Mouse (Mus musculus) T-cell, adult 2 months (primary cell): ENCODE data around the gene Gm10203.
"Not testable (repeated sequence)": the region's sequence is repeated elsewhere in the genome, so short reads cannot be mapped to it uniquely, and the experiment has no call there.

ENCODE experiments used
- DNase-seq: peaks from one replicate; pipeline ENCODE4 v3.0.0; 2022; ENCODE audit warnings: low spot score

Gene Gm10203

GRCm38 (mm10) chr6:149129870-149130269 lies at the start of gene Gm10203:
Gene Gm10203, plus strand, starts transcription at chr6:149130170.
- DNase-seq = not testable (repeated sequence)

GRCm38 (mm10) chr6:149092406-149092805 lies 37.6 kb upstream of the Gm10203 start:
- no peak for DNase-seq

- DNase-seq = no peak
Measured at GRCm38 (mm10) chr6:149093465-149093864, 36.5 kb upstream of the Gm10203 start.

DNA sequence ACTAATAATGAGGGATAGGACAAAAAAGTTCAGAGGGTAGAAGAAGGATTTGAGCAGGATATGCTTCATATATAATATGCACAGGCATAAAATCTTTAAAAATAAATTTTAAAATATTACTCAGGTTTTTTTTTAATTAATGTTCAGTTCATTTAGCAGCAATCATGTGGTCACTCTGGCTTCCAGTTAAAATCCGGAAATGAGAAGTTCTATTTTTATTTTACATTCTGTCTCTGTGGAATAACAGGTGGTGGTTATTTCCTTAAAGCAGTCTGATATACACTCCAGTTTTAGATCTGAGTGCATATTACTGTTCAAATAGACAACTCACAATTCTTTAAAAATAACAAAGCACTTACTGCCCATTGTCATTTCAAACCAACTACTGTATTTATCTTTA lies 35.4 kb upstream of the Gm10203 start:
- no peak for DNase-seq

- DNase-seq = no peak
Measured at GRCm38 (mm10) chr6:149095389-149095788, 34.6 kb upstream of the Gm10203 start.

GRCm38 (mm10) chr6:149096233-149096632 lies 33.7 kb upstream of the Gm10203 start:
- DNase-seq = no peak

- no peak for DNase-seq
Measured at GRCm38 (mm10) chr6:149097276-149097675, 32.7 kb upstream of the Gm10203 start.

DNA sequence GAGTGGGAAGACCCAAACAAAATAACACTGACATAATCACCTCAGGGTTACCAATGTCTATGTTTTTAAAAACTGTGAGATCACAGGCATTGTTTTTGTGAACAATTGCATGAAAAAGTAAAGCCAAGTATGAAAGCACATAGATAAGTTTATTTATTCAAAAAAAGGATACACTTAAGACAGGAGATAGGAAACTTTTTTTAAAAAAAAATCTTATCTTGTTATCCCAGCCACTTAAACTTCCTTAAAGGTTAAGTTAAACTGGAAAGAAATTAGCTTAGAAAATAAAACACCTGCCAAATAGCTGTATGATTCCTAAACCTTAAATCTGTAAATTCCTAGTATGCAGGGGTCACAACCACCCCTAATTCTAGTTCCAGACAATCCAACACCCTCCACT lies 31.0 kb upstream of the Gm10203 start:
- DNase-seq = no peak

- no peak for DNase-seq
Measured at GRCm38 (mm10) chr6:149100174-149101075, 29.5 kb upstream of the Gm10203 start.

- DNase-seq = no peak
Measured at GRCm38 (mm10) chr6:149101076-149101942, 28.7 kb upstream of the Gm10203 start, which contains the start of gene Dennd5b. Gene Dennd5b, minus strand, starts transcription at chr6:149101680.

DNA sequence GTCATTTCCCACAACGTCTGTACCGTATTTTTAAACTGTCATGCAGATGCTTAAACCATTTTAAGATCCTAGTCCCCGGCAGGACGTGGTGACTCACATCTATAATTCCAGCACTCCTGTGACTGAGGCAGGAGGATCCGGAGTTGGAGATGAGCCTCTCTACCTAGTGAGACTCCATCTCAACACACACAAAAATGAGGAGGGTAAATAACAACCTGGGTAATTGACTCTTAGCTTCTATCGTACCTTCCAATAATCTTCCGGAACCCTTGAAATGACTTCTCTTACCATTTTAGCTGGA lies 28.1 kb upstream of the Gm10203 start:
- no peak for DNase-seq

DNA sequence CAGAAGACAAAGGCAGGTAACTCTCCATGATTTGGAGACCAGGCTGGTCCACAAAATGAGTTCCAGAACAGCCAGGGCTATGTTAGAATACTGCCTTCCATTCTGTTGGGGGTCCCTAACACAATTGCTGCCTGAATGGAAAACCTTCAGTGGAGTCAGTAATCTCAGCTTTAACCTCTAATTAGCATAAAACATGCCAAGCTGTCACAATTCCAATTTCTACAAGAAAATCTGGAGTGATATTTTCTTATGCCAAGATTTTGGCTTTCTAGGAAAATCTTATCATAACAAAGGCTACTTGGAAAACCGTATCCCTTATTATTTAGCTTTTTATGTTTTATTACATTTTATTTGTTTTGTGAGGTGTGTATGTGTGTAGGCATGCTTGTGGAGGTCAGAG lies 26.5 kb upstream of the Gm10203 start:
- no peak for DNase-seq

- no peak for DNase-seq
Measured at GRCm38 (mm10) chr6:149107615-149108014, 22.4 kb upstream of the Gm10203 start.

DNA sequence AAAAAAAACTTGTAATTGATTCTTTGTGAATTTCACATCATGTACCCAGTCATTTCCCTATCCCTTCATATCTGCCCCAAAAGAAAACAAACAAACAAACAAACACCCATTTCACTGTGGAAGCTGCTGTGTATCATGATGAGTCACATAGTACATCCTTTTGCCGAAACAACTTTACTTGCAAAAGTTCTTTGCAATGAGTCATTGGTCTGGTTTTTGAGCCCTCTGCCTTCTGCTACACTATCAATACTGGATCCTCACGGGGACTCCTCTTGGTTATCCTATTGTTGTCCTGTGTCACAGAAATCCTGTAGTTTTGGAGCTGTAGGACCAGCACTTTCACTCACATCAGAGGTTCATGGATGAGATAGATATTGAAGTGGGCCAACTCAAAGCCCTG lies 21.1 kb upstream of the Gm10203 start:
- no peak for DNase-seq

DNA sequence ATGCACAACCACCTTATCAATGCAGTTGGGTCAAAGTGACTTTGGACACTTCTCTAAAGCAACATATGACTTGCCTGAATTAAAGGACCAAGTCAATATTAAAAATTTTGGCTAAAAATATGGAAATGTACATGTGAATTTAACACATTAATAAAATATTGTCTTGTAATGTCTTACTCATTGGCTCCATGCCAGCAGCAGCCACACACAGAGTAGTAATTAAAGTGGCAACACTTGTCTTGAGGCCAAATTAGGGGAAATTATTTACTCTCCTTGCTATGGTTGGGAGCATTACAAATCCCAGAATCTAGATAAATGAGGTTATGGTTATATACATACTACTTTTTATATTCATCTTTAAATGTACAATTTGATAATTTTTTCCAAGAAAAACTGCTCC lies 13.0 kb upstream of the Gm10203 start:
- DNase-seq = no peak

DNA sequence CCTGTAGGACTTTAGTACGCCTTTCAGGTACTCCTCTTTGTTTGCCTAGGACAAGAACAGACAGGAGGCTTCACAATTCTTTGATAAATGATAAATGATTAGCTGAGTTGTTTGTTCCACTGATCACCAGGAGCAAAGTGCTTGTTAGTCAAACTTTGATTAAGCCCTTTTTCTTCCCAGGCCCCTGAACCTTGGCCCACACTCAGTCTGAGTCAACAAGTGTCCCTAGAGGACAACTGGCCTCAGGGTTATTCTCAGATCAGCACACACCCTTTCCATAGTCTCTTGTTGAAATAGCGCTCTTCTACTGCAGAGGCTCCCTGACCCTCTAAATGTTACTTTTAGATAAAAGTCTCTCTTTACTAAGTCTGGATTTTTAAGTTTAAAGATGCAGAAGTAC lies 11.0 kb upstream of the Gm10203 start:
- no peak for DNase-seq

GRCm38 (mm10) chr6:149119853-149120252 lies 10.1 kb upstream of the Gm10203 start:
- peak; percentile 49 for DNase-seq

DNA sequence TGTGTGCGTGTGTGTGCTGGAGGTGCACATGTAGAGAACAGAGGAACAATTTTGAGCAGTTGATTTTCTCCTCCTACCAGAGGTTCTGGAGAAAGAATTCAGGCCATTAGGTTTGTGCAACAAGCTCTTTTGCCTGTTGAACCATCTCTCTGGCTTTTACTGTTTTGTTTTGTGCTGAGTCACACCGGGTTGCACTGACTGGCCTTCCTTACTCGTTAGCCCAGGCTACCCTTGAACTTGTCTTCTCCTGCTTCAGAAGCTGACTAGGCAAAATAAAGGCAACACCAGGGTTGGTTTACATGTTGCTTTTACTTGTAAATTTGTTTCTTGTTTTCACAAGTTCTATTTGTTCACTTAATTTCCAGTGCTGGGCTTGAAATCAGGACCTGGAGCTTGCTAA lies 6.9 kb upstream of the Gm10203 start:
- DNase-seq = no peak

DNA sequence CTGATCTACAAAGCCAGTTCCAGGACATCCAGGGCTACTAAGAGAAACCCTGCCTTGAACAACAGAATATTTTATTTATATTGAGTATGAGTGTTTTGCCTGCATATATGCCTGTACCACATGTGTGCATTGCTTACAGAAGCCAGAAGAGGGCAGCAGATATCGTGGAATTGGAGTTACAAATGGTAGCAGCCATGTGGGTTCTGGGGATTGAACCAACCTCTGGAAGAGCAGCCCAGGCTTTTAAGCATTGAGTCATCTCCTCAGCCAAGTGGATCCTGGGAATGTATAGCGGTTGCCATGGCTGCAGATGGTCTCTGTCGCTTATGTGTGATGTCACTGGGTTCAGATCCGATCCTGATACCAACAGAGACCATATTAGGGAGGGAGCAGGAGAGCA lies 3.3 kb upstream of the Gm10203 start:
- peak; percentile 66 for DNase-seq

DNA sequence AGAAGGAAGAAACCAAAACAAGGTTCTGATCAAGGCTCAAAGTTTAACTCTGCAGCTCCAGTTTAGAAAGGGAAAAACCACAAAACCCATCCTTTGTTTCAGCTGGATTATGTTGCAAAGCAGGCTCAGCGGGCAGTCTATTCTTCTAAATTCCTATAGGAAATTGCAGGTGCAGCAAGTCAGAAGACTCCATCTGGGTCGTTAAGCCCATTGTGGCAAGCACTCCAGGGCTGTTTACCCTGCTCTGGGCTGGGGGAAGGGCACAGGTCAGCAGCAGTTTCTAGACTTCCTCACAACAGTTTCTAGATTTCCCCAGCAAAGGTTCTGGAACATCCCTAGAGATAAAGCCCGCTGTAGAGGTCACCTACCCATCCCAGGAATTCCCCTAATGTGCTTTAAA lies 1.1 kb downstream of the Gm10203 start:
- DNase-seq = no peak

DNA sequence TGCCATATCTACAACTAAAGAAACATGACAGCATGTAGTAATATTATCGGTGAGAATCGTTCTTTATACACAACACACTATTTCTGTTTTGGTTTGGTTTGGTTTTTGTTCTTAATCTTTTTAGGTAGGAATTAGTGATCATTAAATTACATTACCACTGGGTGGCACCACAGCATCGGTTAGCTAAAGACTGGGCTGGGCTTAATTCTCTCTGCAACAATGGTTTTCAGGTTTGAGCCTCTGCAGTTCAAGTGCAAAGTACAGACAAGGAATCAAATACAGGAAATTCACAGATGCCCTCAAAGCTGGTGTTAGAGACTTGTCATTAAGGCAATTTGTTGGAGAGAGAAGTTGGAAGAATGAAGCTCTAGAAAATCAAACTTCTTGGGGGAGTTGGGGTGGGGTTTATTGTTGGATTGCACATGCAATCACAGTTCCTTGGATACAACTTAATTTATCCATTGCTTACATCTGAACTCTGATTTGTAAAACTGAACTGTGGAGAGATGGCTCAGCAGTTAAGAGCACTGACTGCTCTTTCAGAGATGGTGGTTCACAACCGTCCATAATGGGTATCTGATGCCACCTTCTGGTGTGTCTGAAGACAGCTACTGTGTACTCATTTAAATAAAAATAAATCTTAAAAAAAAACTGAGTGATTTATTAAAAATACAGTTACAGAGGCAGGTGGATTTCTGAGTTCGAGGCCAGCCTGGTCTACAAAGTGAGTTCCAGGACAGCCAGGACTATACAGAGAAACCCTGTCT lies 2.5 kb downstream of the Gm10203 start:
- peak; percentile 56 for DNase-seq

DNA sequence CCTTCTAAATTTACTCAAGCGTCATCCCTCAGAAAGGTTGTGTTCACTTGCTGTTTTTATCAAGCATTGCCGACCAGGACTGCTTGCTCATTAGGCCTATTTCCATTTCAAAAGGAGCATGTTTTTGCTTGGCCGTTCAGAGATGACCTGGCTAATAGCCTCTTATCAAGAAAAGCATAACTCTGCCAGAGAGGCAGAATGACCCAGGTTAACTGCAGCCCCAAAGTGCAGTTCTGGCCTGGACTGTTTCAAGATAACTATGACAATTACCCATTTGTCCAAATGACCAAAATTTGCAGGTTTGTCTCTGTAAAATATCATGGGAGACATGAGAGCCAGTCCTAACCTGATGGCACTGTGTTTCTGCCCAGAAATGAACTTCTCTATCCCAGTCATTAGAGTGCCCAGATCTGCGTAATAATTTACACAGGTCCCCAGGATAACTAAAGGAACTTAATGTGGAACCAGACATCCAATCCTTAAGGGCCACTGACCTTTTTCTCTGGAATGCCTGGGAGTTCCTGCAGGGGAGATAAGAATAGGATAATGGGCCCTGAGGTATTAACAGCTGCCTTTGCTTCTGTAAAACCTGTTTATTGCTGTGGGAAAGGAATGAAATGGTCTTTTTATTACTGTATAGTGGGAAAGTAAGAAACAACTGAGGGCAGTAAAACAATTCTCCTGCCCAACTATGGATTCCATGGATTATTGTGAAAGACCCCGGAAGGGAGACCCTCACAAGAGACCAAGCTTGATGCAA lies 4.6 kb downstream of the Gm10203 start:
- DNase-seq = no peak
